Mouse (Mus musculus): ENCODE measurements at regions not wholly inside any gene's neighbourhood (a gene's known extent, or its start where the extent isn't known, plus 50 kb on each side); places are given as distances from the start of the nearest gene placed in this dataset.

DNA sequence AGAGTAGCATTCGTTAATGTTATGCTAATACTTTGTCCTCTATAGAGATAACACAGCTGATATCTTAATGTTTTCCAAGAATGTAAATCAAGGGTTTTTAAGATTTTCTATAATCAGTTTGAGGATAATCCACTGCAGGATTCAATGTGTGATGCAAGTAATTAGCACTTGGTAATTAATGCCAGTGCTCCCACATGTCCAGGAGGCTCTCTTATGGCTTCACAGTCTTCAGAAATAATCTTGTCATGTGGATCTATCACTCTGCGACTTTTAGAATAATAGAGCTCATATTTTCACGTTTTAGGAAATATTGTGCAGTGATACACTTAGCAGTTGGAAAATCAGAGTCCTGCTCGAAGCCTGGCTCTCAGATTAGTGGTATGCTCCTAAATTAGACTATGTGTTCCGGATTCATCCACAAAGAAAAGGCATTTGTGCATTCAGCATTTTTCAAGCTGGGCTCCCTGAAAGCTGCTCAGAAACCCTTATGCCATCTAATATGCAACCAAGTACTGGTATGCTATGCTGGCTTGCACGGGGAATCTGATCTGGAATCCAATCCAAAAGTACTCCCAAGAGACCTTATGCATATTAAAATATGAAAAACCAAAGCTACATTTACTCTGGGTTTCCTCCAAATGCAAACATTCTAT lies 1302.8 kb upstream of the Tyrp1 start:
- DNase-seq = peak; percentile 10

GRCm38 (mm10) chr4:79531769-79532168 lies 1302.2 kb upstream of the Tyrp1 start:
- no peak for DNase-seq

GRCm38 (mm10) chr4:79532420-79533066 lies 1301.4 kb upstream of the Tyrp1 start:
- peak; percentile 40 for DNase-seq

DNA sequence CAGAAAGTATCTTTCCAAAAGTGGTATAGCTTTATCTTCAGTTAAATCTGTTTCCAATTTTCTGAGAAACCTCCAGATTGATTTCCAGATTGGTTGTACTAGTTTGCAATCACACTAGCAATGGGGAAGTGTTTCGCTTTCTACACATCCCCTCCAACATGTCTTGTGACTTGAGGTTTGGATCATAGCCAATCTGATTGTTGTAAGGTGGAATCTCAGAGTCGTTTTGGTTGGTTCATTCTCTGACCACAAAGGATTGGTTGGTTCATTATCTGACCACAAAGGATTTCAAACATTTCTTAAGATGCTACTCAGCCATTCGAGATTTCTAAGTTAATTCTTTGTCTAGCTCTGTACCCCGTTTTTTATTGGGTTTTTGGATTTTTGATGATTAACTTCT lies 1288.5 kb upstream of the Tyrp1 start:
- no peak for DNase-seq

All from right cerebral cortex, postnatal 25 days (tissue).